Mouse (Mus musculus) neural tube, embryonic 14.5 days (tissue): ENCODE measurements around the gene Crygf. TPM values are rescaled to one million over a fixed set of nuclear protein-coding genes. Genes with fewer than 3 reads are reported as not detected.
"Not testable (repeated sequence)": the region's sequence is repeated elsewhere in the genome, so short reads cannot be mapped to it uniquely, and the experiment has no call there.

Experiments
- ATAC-seq: fragments of 200-750 bp; cut with Nextera tagmentation; 2 replicates; pipeline ENCODE4 v1.8.0; 2017; ENCODE audit warnings: low read depth, mild to moderate bottlenecking, moderate TSS enrichment, moderate library complexity
- H3K27ac ChIP-seq: fragments of 300-500 bp; sonication (generic); 2 replicates; pipeline ENCODE4 v1.5.1; 2014; ENCODE audit warnings: low read depth, mild to moderate bottlenecking, control low read depth, low read length, moderate library complexity, mixed read lengths
- H3K27me3 ChIP-seq: fragments of 300-500 bp; sonication (generic); 2 replicates; pipeline ENCODE4 v1.6.1; 2014; ENCODE audit warnings: low read length; ENCODE audit not compliant: control insufficient read depth, insufficient read depth
- H3K36me3 ChIP-seq: fragments of 300-500 bp; sonication (generic); 2 replicates; pipeline ENCODE4 v1.6.1; 2014; ENCODE audit warnings: low read length, mixed read lengths; ENCODE audit not compliant: control insufficient read depth, insufficient read depth
- H3K4me1 ChIP-seq: fragments of 300-500 bp; sonication (generic); 2 replicates; pipeline ENCODE4 v1.6.1; 2014; ENCODE audit warnings: low read length; ENCODE audit not compliant: control insufficient read depth, insufficient read depth
- H3K4me2 ChIP-seq: fragments of 300-500 bp; sonication (generic); 2 replicates; pipeline ENCODE4 v1.6.1; 2014; ENCODE audit warnings: mild to moderate bottlenecking, low read depth, low read length, control low read depth
- H3K4me3 ChIP-seq: fragments of 300-500 bp; sonication (generic); 2 replicates; pipeline ENCODE4 v1.5.1; 2014; ENCODE audit warnings: low read depth, low read length, control low read depth, mixed read lengths
- H3K9ac ChIP-seq: fragments of 300-500 bp; sonication (generic); replicated peaks from 2 replicates; pipeline ENCODE4 v1.6.1; 2014; ENCODE audit warnings: low read depth, mild to moderate bottlenecking, control low read depth, low read length, mixed read lengths
- H3K9me3 ChIP-seq: fragments of 300-500 bp; sonication (generic); 2 replicates; pipeline ENCODE4 v1.6.1; 2016; ENCODE audit warnings: low read length; ENCODE audit not compliant: control insufficient read depth
- WGBS: fragments of 180-500 bp; shearing (Covaris S2); extraction: QIAGEN DNeasy Blood & Tissue Kit; methylation state at CpG from one replicate; pipeline ENCODE4 v1.1.7; 2014; 5-methylcytosine and 5-hydroxymethylcytosine counted together
- polyA plus RNA-seq: library from polyadenylated mRNA; unstranded; fragments of >200 nt; fragmentation: Nextera tagmentation; extraction: Ambion mirVana; gene quantifications from 2 replicates; pipeline ENCODE4 v1.2.1, GENCODE M21; 2014

Crygf gene
- not detected in 2 replicates for polyA plus RNA-seq

DNA sequence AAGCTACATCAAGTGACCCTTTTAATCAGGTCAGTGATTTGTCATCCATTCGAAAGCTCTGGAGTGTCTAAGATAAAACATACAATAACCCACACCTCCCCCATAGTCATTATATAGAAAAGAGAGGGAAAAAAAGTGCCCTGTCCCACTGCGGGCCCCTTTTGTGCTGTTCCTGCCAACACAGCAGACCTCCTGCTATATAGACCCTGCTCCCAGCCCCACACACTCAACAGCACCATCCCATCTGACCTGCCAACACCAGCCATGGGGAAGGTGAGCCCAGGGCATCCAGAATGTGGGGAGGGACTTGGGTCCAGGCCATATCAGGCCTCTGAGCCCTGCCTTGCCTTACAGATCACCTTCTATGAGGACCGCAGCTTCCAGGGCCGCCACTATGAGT is at the start of gene Crygf:
Gene Crygf, plus strand, starts transcription at position 227 of the 400 bp plus-strand sequence.
- WGBS: 66% methylated on average over 4 of the region's 4 CpGs
- no peak within 1 kb of the TSS for H3K4me2 ChIP-seq
- H3K36me3 ChIP-seq: no peaks in the 10 kb centered on the region
- H3K27ac ChIP-seq: no peak within 1 kb of the TSS
- H3K4me1 ChIP-seq: no peaks in the 10 kb centered on the region
- no peaks in the 10 kb centered on the region for H3K27me3 ChIP-seq
- no peaks in the 10 kb centered on the region for H3K9me3 ChIP-seq
- no peak for ATAC-seq
- H3K9ac ChIP-seq: no peak within 1 kb of the TSS
- H3K4me3 ChIP-seq: no peak within 1 kb of the TSS

DNA sequence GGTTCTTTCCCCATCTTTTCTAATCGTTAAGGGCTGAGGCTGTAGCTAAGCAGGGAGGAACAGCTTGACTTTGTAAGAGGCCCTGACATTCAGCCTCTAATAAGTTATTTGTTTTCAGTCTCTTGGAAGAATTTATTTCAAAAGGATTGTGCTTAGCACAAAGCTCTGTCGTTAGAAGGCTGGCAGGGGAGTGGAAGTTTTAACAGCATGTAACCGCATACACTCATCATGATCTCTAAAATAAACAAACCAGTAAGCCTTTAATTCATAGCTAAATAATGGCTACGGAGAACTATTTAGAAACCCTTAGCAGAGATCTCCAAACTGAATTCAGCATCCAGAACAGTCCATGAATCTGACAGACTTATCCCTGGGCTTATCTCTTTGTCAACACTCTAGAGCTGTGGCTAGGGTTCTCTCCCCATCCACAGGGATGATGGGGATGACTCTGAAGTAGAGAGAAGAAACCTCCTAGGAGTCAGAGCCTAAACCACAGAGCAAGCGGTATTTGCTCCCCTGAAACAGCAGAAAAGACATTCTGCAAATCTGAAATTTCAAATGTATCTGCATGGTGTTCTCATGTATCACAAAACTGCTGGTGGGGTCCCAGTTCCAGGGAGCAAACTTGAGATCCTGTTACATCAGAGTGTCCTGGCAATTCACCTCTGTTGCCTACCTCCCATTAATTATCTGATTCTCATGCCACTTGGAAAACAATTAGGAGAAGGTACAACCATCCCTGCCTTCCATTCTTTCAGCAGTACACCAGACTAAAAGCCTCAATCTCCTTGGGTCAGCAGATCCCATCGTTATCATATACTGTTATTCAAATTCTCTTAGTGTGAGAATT is 734 bp upstream of the Crygf start:
- 43% methylated on average over 6 of the region's 6 CpGs for WGBS
- Histone ChIP-seq H3K4me1 (no peaks in the 10 kb centered on the region), H3K27me3 (no peaks in the 10 kb centered on the region), H3K9ac (no peak overlapping the region), H3K36me3 (no peaks in the 10 kb centered on the region), H3K27ac (no peak overlapping the region), H3K9me3 (no peaks in the 10 kb centered on the region), H3K4me3 (no peak overlapping the region), H3K4me2 (no peak overlapping the region)
- no peak for ATAC-seq

DNA sequence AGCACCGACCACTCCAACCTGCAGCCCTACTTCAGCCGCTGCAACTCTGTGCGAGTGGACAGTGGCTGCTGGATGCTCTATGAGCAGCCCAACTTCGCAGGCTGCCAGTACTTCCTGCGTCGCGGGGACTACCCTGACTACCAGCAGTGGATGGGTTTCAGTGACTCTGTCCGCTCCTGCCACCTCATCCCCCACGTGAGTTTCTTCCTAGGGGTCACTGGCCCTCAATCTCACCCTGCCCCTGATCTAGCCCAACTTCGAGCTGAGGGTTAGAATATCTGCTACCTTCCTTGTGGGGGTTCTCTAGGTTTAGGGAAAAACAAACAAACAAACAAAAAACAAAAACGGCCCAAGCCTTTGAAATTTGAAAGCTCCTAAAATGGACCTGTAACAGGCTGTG is 376 bp downstream of the Crygf start:
- H3K4me1 ChIP-seq, ATAC-seq, H3K9ac ChIP-seq, H3K27ac ChIP-seq, H3K36me3 ChIP-seq, H3K9me3 ChIP-seq, H3K27me3 ChIP-seq, H3K4me3 ChIP-seq, H3K4me2 ChIP-seq: not testable (repeated sequence)
- WGBS: 84% methylated on average over 11 of the region's 11 CpGs

DNA sequence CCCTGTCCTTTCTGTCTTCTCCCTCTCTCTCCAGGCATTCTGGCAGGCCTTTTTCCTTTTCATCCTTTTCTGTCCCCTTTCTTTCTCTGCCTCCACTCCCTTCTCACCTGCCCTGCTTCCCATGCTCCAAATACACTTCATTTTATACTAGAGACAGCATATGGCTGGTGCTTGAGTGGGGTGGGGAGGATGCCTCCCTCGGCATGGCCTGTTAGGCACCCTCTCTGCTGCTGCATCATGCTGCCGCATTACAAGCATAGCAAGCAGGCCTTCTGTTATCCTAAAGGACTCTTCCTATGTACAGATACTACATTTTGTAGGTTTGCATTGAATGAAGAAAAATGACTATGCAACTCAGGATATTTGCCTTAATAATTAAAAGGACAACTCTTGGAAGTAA is 3.7 kb downstream of the Crygf start:
- no peaks in the 10 kb centered on the region for H3K4me1 ChIP-seq
- H3K36me3 ChIP-seq: no peaks in the 10 kb centered on the region
- H3K9ac ChIP-seq: no peak overlapping the region
- ATAC-seq: no peak
- H3K4me3 ChIP-seq: no peak overlapping the region
- H3K27ac ChIP-seq: no peak overlapping the region
- H3K27me3 ChIP-seq: no peaks in the 10 kb centered on the region
- no peak overlapping the region for H3K4me2 ChIP-seq
- no peaks in the 10 kb centered on the region for H3K9me3 ChIP-seq
- 83% methylated on average over 2 of the region's 2 CpGs for WGBS

DNA sequence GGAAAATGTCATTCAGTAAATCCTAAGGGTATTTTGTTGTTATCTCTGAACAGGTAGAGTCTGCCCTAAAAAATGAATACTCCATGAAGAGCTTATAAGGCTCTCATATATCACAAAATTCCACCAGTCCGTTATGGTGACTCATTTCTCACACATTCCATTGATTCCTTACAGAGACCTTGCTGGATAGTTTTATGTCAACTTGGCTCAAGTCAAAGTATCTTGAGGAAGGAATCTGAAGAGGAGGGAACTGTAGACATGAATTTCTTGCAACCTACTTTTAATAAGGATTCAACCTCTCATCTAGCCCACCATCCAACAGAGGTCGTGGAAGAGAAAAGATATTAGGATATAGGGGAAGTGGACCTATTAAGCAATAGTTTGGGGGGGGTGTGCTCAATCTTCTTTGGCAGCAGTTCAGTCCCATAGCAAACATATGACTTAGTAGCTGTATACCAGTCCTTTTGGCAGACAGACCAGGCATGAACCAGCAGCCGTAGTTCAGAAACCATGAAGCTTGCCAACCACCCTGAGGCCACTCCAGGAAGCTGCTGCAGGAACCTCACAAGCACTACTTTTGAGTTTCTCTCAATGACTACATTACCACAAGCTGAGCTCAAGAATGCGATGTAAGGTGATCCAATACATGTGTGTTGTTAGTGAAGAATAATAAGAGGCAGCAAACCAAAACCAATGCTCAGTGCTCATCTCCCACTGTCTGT is 5.9 kb downstream of the Crygf start:
- no peak overlapping the region for H3K9ac ChIP-seq
- H3K36me3 ChIP-seq: no peaks in the 10 kb centered on the region
- no peak overlapping the region for H3K27ac ChIP-seq
- no peak overlapping the region for H3K4me3 ChIP-seq
- H3K4me1 ChIP-seq: no peaks in the 10 kb centered on the region
- no peak for ATAC-seq
- no peaks in the 10 kb centered on the region for H3K27me3 ChIP-seq
- 88% methylated on average over 4 of the region's 4 CpGs for WGBS
- H3K9me3 ChIP-seq: no peaks in the 10 kb centered on the region
- no peak overlapping the region for H3K4me2 ChIP-seq

Other genes with a start within 250 kb of the Crygf start
- gene Map2, start 248.8 kb downstream of the Crygf start, polyA plus RNA-seq: 458 and 523 TPM in 2 replicates